Mouse (Mus musculus) lung, adult 2 months (tissue): ENCODE measurements around the gene Rfc4.

Experiments used
- CTCF ChIP-seq: fragments of 200-500 bp; IDR thresholded peaks from 2 replicates; pipeline ENCODE4 v1.5.1; 2011; ENCODE audit warnings: mild to moderate bottlenecking, low read length, control low read depth; ENCODE audit not compliant: insufficient read depth
- POLR2A ChIP-seq: fragments of 200-500 bp; IDR thresholded peaks from 2 replicates; pipeline ENCODE4 v1.6.1; 2011; ENCODE audit warnings: low read depth, mild to moderate bottlenecking, control low read depth, low read length, borderline replicate concordance; ENCODE audit errors: extremely low read depth

GRCm38 (mm10) chr16:23144326-23144725 is 16.8 kb upstream of the Rfc4 start:
- TF ChIP-seq CTCF (no peak), POLR2A (no peak)
